Mouse (Mus musculus) lung, postnatal 14 days (tissue): ENCODE data around the gene Bhlha15.

Source experiments
- DNase-seq: peaks from one replicate; pipeline ENCODE4 v3.0.0; 2021

Bhlha15 gene

GRCm38 (mm10) chr5:144189950-144190583, at the start of gene Bhlha15:
Gene Bhlha15, plus strand, starts transcription at chr5:144190286.
- DNase-seq, result peak; percentile 68

GRCm38 (mm10) chr5:144143531-144143930, 46.6 kb upstream of the Bhlha15 start:
- no peak for DNase-seq

GRCm38 (mm10) chr5:144146898-144147297, 43.2 kb upstream of the Bhlha15 start:
- peak; percentile 59 for DNase-seq

GRCm38 (mm10) chr5:144149530-144149929, 40.6 kb upstream of the Bhlha15 start:
- no peak for DNase-seq

GRCm38 (mm10) chr5:144151270-144151669, 38.8 kb upstream of the Bhlha15 start:
- no peak for DNase-seq

GRCm38 (mm10) chr5:144154528-144154927, 35.6 kb upstream of the Bhlha15 start:
- DNase-seq, result peak; percentile 81

GRCm38 (mm10) chr5:144158604-144159003, 31.5 kb upstream of the Bhlha15 start:
- peak; percentile 81 for DNase-seq

GRCm38 (mm10) chr5:144159137-144159536, 30.9 kb upstream of the Bhlha15 start:
- DNase-seq, result no peak

- no peak for DNase-seq
These were observed 27.8 kb upstream of the Bhlha15 start for GRCm38 (mm10) chr5:144162080-144162812.

- peak; percentile 55 for DNase-seq
These were observed 27.1 kb upstream of the Bhlha15 start for GRCm38 (mm10) chr5:144162813-144163517.

- no peak for DNase-seq
These were observed 24.3 kb upstream of the Bhlha15 start for GRCm38 (mm10) chr5:144165756-144166155.

- no peak for DNase-seq
These were observed 20.7 kb upstream of the Bhlha15 start for GRCm38 (mm10) chr5:144169275-144169975.

GRCm38 (mm10) chr5:144173648-144174047, 16.4 kb upstream of the Bhlha15 start:
- no peak for DNase-seq

- no peak for DNase-seq
These were observed 11.9 kb upstream of the Bhlha15 start for GRCm38 (mm10) chr5:144178216-144178615.

GRCm38 (mm10) chr5:144181249-144181648, 8.8 kb upstream of the Bhlha15 start:
- peak; percentile 24 for DNase-seq

- no peak for DNase-seq
These were observed 7.4 kb upstream of the Bhlha15 start for GRCm38 (mm10) chr5:144182542-144183247.

GRCm38 (mm10) chr5:144183248-144183559, 6.9 kb upstream of the Bhlha15 start:
- DNase-seq, result no peak

GRCm38 (mm10) chr5:144183647-144184335, 6.3 kb upstream of the Bhlha15 start:
- DNase-seq, result peak; percentile 73

- no peak for DNase-seq
These were observed 5.6 kb upstream of the Bhlha15 start for GRCm38 (mm10) chr5:144184350-144185045.

GRCm38 (mm10) chr5:144188422-144188821, 1.7 kb upstream of the Bhlha15 start:
- DNase-seq, result no peak

- DNase-seq, result no peak
These were observed 759 bp upstream of the Bhlha15 start for GRCm38 (mm10) chr5:144189327-144189726.
